Mouse (Mus musculus) heart, embryonic 12.5 days (tissue): ENCODE data around the gene Ddx47. TPM values are rescaled to one million over a fixed set of nuclear protein-coding genes. Genes with fewer than 3 reads are reported as not detected.

Experiments
- ATAC-seq: fragments of 200-750 bp; cut with Nextera tagmentation; 2 replicates; pipeline ENCODE4 v1.8.0; 2017; ENCODE audit warnings: moderate TSS enrichment, moderate library complexity; ENCODE audit not compliant: insufficient number of reproducible peaks, low FRiP score
- H3K27ac ChIP-seq: fragments of 300-500 bp; sonication (generic); 2 replicates; pipeline ENCODE4 v1.5.1; 2016; ENCODE audit warnings: mild to moderate bottlenecking, moderate library complexity; ENCODE audit not compliant: poor library complexity, severe bottlenecking
- H3K27me3 ChIP-seq: fragments of 300-500 bp; sonication (generic); replicated peaks from 2 replicates; pipeline ENCODE4 v1.6.1; 2016; ENCODE audit warnings: mild to moderate bottlenecking, moderate library complexity
- H3K36me3 ChIP-seq: fragments of 300-500 bp; sonication (generic); 2 replicates; pipeline ENCODE4 v1.6.1; 2016; ENCODE audit warnings: mild to moderate bottlenecking, moderate library complexity
- H3K4me1 ChIP-seq: fragments of 300-500 bp; sonication (generic); replicated peaks from 2 replicates; pipeline ENCODE4 v1.6.1; 2016; ENCODE audit warnings: mild to moderate bottlenecking
- H3K4me2 ChIP-seq: fragments of 300-500 bp; sonication (generic); 2 replicates; pipeline ENCODE4 v1.6.1; 2016; ENCODE audit warnings: mild to moderate bottlenecking, moderate library complexity
- H3K4me3 ChIP-seq: fragments of 300-500 bp; sonication (generic); 2 replicates; pipeline ENCODE4 v1.5.1; 2016; ENCODE audit warnings: mild to moderate bottlenecking
- H3K9ac ChIP-seq: fragments of 300-500 bp; sonication (generic); 2 replicates; pipeline ENCODE4 v1.6.1; 2016; ENCODE audit warnings: mild to moderate bottlenecking, moderate library complexity
- H3K9me3 ChIP-seq: fragments of 300-500 bp; sonication (generic); replicated peaks from 2 replicates; pipeline ENCODE4 v1.6.1; 2016; ENCODE audit warnings: mild to moderate bottlenecking, moderate library complexity
- WGBS: fragments of 180-500 bp; shearing (Covaris S2); methylation state at CpG from one replicate; pipeline ENCODE4 v1.1.7; 2016; 5-methylcytosine and 5-hydroxymethylcytosine counted together
- polyA plus RNA-seq: library from polyadenylated mRNA; unstranded; fragments of >200 nt; fragmentation: Nextera tagmentation; extraction: Ambion mirVana; gene quantifications from 2 replicates; pipeline ENCODE4 v1.2.1, GENCODE M21; 2016

Gene Ddx47
- polyA plus RNA-seq, 1 experiment from 2014 or later: 64.3 TPM

GRCm38 (mm10) chr6:135040275-135040871, 29.0 kb downstream of the Ddx47 start:
- Histone ChIP-seq H3K4me2 (peak overlapping the region; percentile 51), H3K4me1 (peaks cover 9% of the 10 kb centered on the region), H3K27ac (no peak overlapping the region), H3K9me3 (peaks cover 5% of the 10 kb centered on the region; the same call in 1 of the 2 replicates), H3K9ac (0 out of 2 replicates have a peak overlapping the region, but pooled peaks have one; percentile 19), H3K36me3 (no peaks in the 10 kb centered on the region), H3K4me3 (peak overlapping the region; percentile 20), H3K27me3 (peaks cover 19% of the 10 kb centered on the region; the same call in 1 of the 2 replicates)
- WGBS: 4% methylated on average over 21 of the region's 21 CpGs
- no peak for ATAC-seq

- WGBS: 78% methylated on average over 3 of the region's 3 CpGs
- Histone ChIP-seq H3K4me1 (peaks cover 9% of the 10 kb centered on the region), H3K4me2 (no peak overlapping the region), H3K36me3 (no peaks in the 10 kb centered on the region), H3K9me3 (peaks cover 5% of the 10 kb centered on the region; the same call in 1 of the 2 replicates), H3K4me3 (no peak overlapping the region), H3K9ac (no peak overlapping the region), H3K27me3 (peaks cover 19% of the 10 kb centered on the region; the same call in 1 of the 2 replicates), H3K27ac (no peak overlapping the region)
- ATAC-seq: no peak
These were observed 30.5 kb downstream of the Ddx47 start for GRCm38 (mm10) chr6:135041930-135042329.

GRCm38 (mm10) chr6:135047276-135047675, 35.9 kb downstream of the Ddx47 start:
- Histone ChIP-seq H3K9ac (no peak overlapping the region), H3K36me3 (no peaks in the 10 kb centered on the region), H3K27ac (no peak overlapping the region), H3K27me3 (0 out of 2 replicates have a peak, but pooled peaks cover 10% of the 10 kb centered on the region), H3K4me1 (peaks cover 9% of the 10 kb centered on the region; the same call in 1 of the 2 replicates), H3K9me3 (no peaks in the 10 kb centered on the region), H3K4me3 (no peak overlapping the region), H3K4me2 (no peak overlapping the region)
- ATAC-seq: no peak
- WGBS: 66% methylated on average over 9 of the region's 9 CpGs

- Histone ChIP-seq H3K36me3 (no peaks in the 10 kb centered on the region), H3K27me3 (0 out of 2 replicates have a peak, but pooled peaks cover 10% of the 10 kb centered on the region), H3K27ac (no peak overlapping the region), H3K4me3 (no peak overlapping the region), H3K9me3 (no peaks in the 10 kb centered on the region), H3K4me1 (peaks cover 9% of the 10 kb centered on the region; the same call in 1 of the 2 replicates), H3K4me2 (no peak overlapping the region), H3K9ac (no peak overlapping the region)
- 74% methylated on average over 6 of the region's 6 CpGs for WGBS
- no peak for ATAC-seq
These were observed 37.1 kb downstream of the Ddx47 start for GRCm38 (mm10) chr6:135048509-135048908.

- Histone ChIP-seq H3K36me3 (no peaks in the 10 kb centered on the region), H3K27ac (no peak overlapping the region), H3K9ac (no peak overlapping the region), H3K4me3 (no peak overlapping the region), H3K27me3 (0 out of 2 replicates have a peak, but pooled peaks cover 10% of the 10 kb centered on the region), H3K9me3 (no peaks in the 10 kb centered on the region), H3K4me2 (no peak overlapping the region), H3K4me1 (peaks cover 9% of the 10 kb centered on the region; the same call in 1 of the 2 replicates)
- ATAC-seq: no peak
- WGBS: 74% methylated on average over 16 of the region's 16 CpGs
These were observed 37.5 kb downstream of the Ddx47 start for GRCm38 (mm10) chr6:135048956-135049355.

- 78% methylated on average over 3 of the region's 3 CpGs for whole genome bisulfite sequencing
- ATAC-seq: no peak
- H3K9me3 ChIP-seq: no peaks in the 10 kb centered on the region
These were observed 42.4 kb downstream of the Ddx47 start for GRCm38 (mm10) chr6:135053789-135054188.

GRCm38 (mm10) chr6:135055882-135056281, 44.5 kb downstream of the Ddx47 start:
- WGBS: 29% methylated on average over 4 of the region's 4 CpGs
- Histone ChIP-seq H3K9ac (no peak overlapping the region), H3K36me3 (no peaks in the 10 kb centered on the region), H3K9me3 (no peaks in the 10 kb centered on the region), H3K4me3 (no peak overlapping the region), H3K4me2 (no peak overlapping the region), H3K4me1 (no peaks in the 10 kb centered on the region), H3K27me3 (peaks cover 6% of the 10 kb centered on the region; the same call in 1 of the 2 replicates), H3K27ac (no peak overlapping the region)
- no peak for ATAC-seq

More at GRCm38 (mm10) chr6:135053789-135054188, 42.4 kb downstream of the Ddx47 start:
- H3K27ac ChIP-seq: no peak overlapping the region
- no peak overlapping the region for H3K4me3 ChIP-seq
- H3K9ac ChIP-seq: no peak overlapping the region
- peaks cover 5% of the 10 kb centered on the region; the same call in 1 of the 2 replicates for H3K4me1 ChIP-seq
- no peaks in the 10 kb centered on the region for H3K36me3 ChIP-seq
- no peak overlapping the region for H3K4me2 ChIP-seq
- peaks cover 6% of the 10 kb centered on the region; the same call in 1 of the 2 replicates for H3K27me3 ChIP-seq

- H3K36me3 ChIP-seq: no peaks in the 10 kb centered on the region
- H3K4me2 ChIP-seq: no peak overlapping the region
- no peak overlapping the region for H3K27ac ChIP-seq
- 86% methylated on average over 4 of the region's 4 CpGs for WGBS
- H3K4me3 ChIP-seq: no peak overlapping the region
- H3K9ac ChIP-seq: no peak overlapping the region
- no peaks in the 10 kb centered on the region for H3K9me3 ChIP-seq
- ATAC-seq: no peak
- peaks cover 9% of the 10 kb centered on the region; the same call in 1 of the 2 replicates for H3K27me3 ChIP-seq
- 0 out of 2 replicates have a peak, but pooled peaks cover 5% of the 10 kb centered on the region for H3K4me1 ChIP-seq
These were observed 49.3 kb downstream of the Ddx47 start for GRCm38 (mm10) chr6:135060728-135061127.

- ATAC-seq: no peak
- WGBS: 70% methylated on average over 12 of the region's 12 CpGs
- peak overlapping the region; percentile 95 for H3K4me2 ChIP-seq
- peaks cover 25% of the 10 kb centered on the region for H3K4me1 ChIP-seq
- no peaks in the 10 kb centered on the region for H3K36me3 ChIP-seq
- H3K9me3 ChIP-seq: no peaks in the 10 kb centered on the region
- no peak overlapping the region for H3K4me3 ChIP-seq
- peaks cover 14% of the 10 kb centered on the region; the same call in 1 of the 2 replicates for H3K27me3 ChIP-seq
- H3K9ac ChIP-seq: no peak overlapping the region
- no peak overlapping the region for H3K27ac ChIP-seq
These were observed 53.2 kb downstream of the Ddx47 start for GRCm38 (mm10) chr6:135064621-135065020.

- Histone ChIP-seq H3K9me3 (no peaks in the 10 kb centered on the region), H3K36me3 (no peaks in the 10 kb centered on the region), H3K27me3 (peaks cover 17% of the 10 kb centered on the region; the same call in 1 of the 2 replicates), H3K4me1 (peaks cover 25% of the 10 kb centered on the region), H3K4me3 (peak within 1 kb of the TSS; percentile 55), H3K27ac (0 out of 2 replicates have a peak within 1 kb of the TSS, but pooled peaks have one; percentile 17), H3K9ac (peak within 1 kb of the TSS; percentile 70), H3K4me2 (peak within 1 kb of the TSS; percentile 95)
- WGBS: under 1% methylated on average over 44 of the region's 44 CpGs
- ATAC-seq: peak; percentile 78
These were observed 54.0 kb downstream of the Ddx47 start, which contains the start of gene Gprc5a for GRCm38 (mm10) chr6:135065236-135065957. Gene Gprc5a (plus strand): TSS chr6:135065651.
